Mouse (Mus musculus): ENCODE results near the gene Adamts17.

DNA sequence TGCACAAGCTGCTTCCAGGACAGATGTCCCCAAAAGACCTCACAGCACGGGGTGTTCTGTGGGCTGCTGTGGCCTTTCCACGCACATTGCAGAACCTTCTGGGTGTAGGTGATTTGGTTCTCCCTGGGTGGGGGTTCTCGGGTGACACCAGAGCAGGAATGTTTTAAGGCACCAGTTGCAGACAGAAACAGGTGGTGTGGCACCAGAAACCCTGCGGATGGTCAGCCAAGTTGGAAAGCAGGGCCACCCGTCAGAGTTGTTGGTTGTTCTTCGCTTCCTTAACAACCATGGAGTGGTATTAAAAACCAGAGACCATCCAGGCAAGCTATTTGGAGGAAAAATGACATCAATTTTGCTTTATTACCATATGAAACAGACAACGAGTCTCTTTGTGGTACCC is 62.8 kb downstream of the Adamts17 start:
- TF ChIP-seq POLR2A (IDR thresholded peaks at IDR 0.05; ENCODE audit: insufficient read depth, low read length) (no peak), CTCF (IDR thresholded peaks at IDR 0.05; ENCODE audit: low read depth, low read length) (no peak)

Data from ES-Bruce4 (cell line).